Mouse (Mus musculus) myocyte (in vitro differentiated cells): ENCODE data around the gene Dalrd3.

Experiments used
- E2F4 ChIP-seq: IDR thresholded peaks from one replicate; pipeline ENCODE4 v1.6.1; 2011; ENCODE audit warnings: mild to moderate bottlenecking, control low read depth, moderate library complexity; ENCODE audit not compliant: insufficient read depth
- MAX ChIP-seq: IDR thresholded peaks from one replicate; pipeline ENCODE4 v1.6.1; 2011; ENCODE audit warnings: low read depth, mild to moderate bottlenecking, control low read depth
- MYOD1 ChIP-seq, 3 experiments: IDR thresholded peaks; one replicate each; pipeline ENCODE4 v1.6.1; 2011; ENCODE audit warnings: control low read depth in 2 of 3, low read depth in 2 of 3, mild to moderate bottlenecking in 2 of 3, moderate library complexity in 1 of 3; ENCODE audit not compliant: insufficient read length in 2 of 3, control insufficient read depth in 1 of 3
- MYOG ChIP-seq, 3 experiments: IDR thresholded peaks; one replicate each; pipeline ENCODE4 v1.6.1; 2011; ENCODE audit warnings: control low read depth in 2 of 3, low read depth in 2 of 3, mild to moderate bottlenecking in 2 of 3; ENCODE audit not compliant: insufficient read length in 2 of 3, control insufficient read depth in 1 of 3, insufficient read depth in 1 of 3
- POLR2A ChIP-seq: IDR thresholded peaks from one replicate; pipeline ENCODE4 v1.6.1; 2011; ENCODE audit warnings: low read depth, mild to moderate bottlenecking, control low read depth, moderate library complexity; ENCODE audit not compliant: insufficient read length
- POLR2AphosphoS2 ChIP-seq: IDR thresholded peaks from one replicate; pipeline ENCODE4 v1.6.1; 2011; ENCODE audit warnings: low read depth, control low read depth; ENCODE audit not compliant: insufficient read length
- TCF12 ChIP-seq: IDR thresholded peaks from one replicate; pipeline ENCODE4 v1.6.1; 2011; ENCODE audit warnings: mild to moderate bottlenecking, control low read depth; ENCODE audit not compliant: poor library complexity, insufficient read depth, severe bottlenecking
- USF1 ChIP-seq: IDR thresholded peaks from one replicate; pipeline ENCODE4 v1.6.1; 2011; ENCODE audit warnings: low read depth, mild to moderate bottlenecking, control low read depth, moderate library complexity

GRCm38 (mm10) chr9:108572321-108572720 is 2.6 kb downstream of the Dalrd3 start:
- no peak for TF ChIP-seq POLR2A
- no peak for TF ChIP-seq MYOG (IDR thresholded peaks at IDR 0.05; ENCODE audit: control insufficient read depth in 1 of 3, insufficient read depth in 1 of 3, insufficient read length in 2 of 3, low read depth in 2 of 3)
- TF ChIP-seq POLR2AphosphoS2, result no peak
- no peak for TF ChIP-seq USF1
- TF ChIP-seq E2F4, result no peak
- no peak for TF ChIP-seq TCF12
- TF ChIP-seq MAX, result no peak
- TF ChIP-seq MYOD1 (IDR thresholded peaks at IDR 0.05; ENCODE audit: control insufficient read depth in 1 of 3, insufficient read length in 2 of 3, low read depth in 2 of 3), result no peak
